Mouse (Mus musculus) forebrain, postnatal 0 days (tissue): ENCODE data around the gene Appl2. TPM values are rescaled to one million over a fixed set of nuclear protein-coding genes. Genes with fewer than 3 reads are reported as not detected.

ENCODE experiments used
- ATAC-seq: fragments of 200-750 bp; cut with Nextera tagmentation; 2 replicates; pipeline ENCODE4 v1.8.0; 2017; ENCODE audit warnings: mild to moderate bottlenecking, moderate library complexity
- DNase-seq: peaks from one replicate; pipeline ENCODE4 v3.0.0-alpha.2; 2015
- H3K27ac ChIP-seq: fragments of 300-500 bp; sonication (generic); 2 replicates; pipeline ENCODE4 v1.5.1; 2014; ENCODE audit warnings: low read depth, mild to moderate bottlenecking, antibody characterized with exemption, low read length, moderate library complexity, mixed read lengths
- H3K27me3 ChIP-seq: fragments of 300-500 bp; sonication (generic); 2 replicates; pipeline ENCODE4 v1.6.1; 2014; ENCODE audit warnings: mild to moderate bottlenecking, low read length, mixed read lengths; ENCODE audit not compliant: insufficient read depth
- H3K36me3 ChIP-seq: fragments of 300-500 bp; sonication (generic); 2 replicates; pipeline ENCODE4 v1.6.1; 2014; ENCODE audit warnings: mild to moderate bottlenecking, moderate library complexity; ENCODE audit not compliant: insufficient read depth
- H3K4me1 ChIP-seq: fragments of 300-500 bp; sonication (generic); 2 replicates; pipeline ENCODE4 v1.6.1; 2014; ENCODE audit warnings: antibody characterized with exemption; ENCODE audit not compliant: insufficient read depth
- H3K4me2 ChIP-seq: fragments of 300-500 bp; sonication (generic); 2 replicates; pipeline ENCODE4 v1.6.1; 2014; ENCODE audit warnings: low read depth, mild to moderate bottlenecking, moderate library complexity
- H3K4me3 ChIP-seq: fragments of 300-500 bp; sonication (generic); 2 replicates; pipeline ENCODE4 v1.5.1; 2014; ENCODE audit warnings: low read depth, low read length, mixed read lengths
- H3K9ac ChIP-seq: fragments of 300-500 bp; sonication (generic); 2 replicates; pipeline ENCODE4 v1.6.1; 2014; ENCODE audit warnings: mild to moderate bottlenecking
- H3K9me3 ChIP-seq: fragments of 300-500 bp; sonication (generic); 2 replicates; pipeline ENCODE4 v1.6.1; 2016; ENCODE audit warnings: low read length
- CTCF ChIP-seq: sonication (generic); IDR thresholded peaks from 2 replicates; pipeline ENCODE4 v1.5.1; 2016; ENCODE audit warnings: antibody characterized with exemption, control low read depth, low read depth
- WGBS: fragments of 180-500 bp; shearing (Covaris S2); extraction: QIAGEN DNeasy Blood & Tissue Kit; methylation state at CpG from one replicate; pipeline ENCODE4 v1.1.7; 2014; 5-methylcytosine and 5-hydroxymethylcytosine counted together
- polyA plus RNA-seq: library from polyadenylated mRNA; unstranded; fragments of >200 nt; fragmentation: Nextera tagmentation; extraction: Ambion mirVana; gene quantifications from 2 replicates; pipeline ENCODE4 v1.2.1, GENCODE M21; 2015
- total RNA-seq: library from RNA; depleted of rRNA; stranded (reverse); fragments of >200 nt; gene quantifications from 2 replicates; pipeline ENCODE4 v1.2.3, GENCODE M21; 2014; rRNA removed

Gene Appl2
- total and polyA plus RNA-seq, 2 experiments from 2014 or later, result 26.1 to 38.5 TPM

DNA sequence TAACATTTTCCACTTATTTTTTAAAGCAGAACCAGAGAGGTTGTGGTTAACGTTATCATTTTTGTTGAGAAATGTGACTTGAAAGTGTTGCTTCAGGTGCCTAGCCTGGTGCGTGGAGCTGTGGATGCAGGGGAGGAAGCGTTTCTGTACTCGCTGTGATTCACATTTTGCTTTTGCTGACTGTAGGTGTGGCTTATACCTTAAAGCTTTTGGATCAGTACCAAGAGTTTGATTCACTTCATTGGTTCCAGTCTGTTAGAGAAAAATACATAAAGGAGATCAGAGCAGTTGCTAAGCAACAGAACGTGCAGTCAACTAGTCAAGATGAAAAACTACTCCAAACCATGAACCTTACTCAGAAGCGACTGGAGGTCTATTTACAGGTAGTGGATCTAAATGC lies 57.7 kb downstream of the Appl2 start:
- WGBS, result 67% methylated on average over 6 of the region's 6 CpGs
- Histone ChIP-seq H3K9ac (no peak overlapping the region), H3K4me3 (no peak overlapping the region), H3K36me3 (peaks cover 69% of the 10 kb centered on the region), H3K27ac (no peak overlapping the region), H3K4me2 (no peak overlapping the region), H3K4me1 (no peaks in the 10 kb centered on the region), H3K27me3 (no peaks in the 10 kb centered on the region), H3K9me3 (no peaks in the 10 kb centered on the region)
- peak; percentile 45; the same call in 1 of the 2 replicates for ATAC-seq
- no peak for TF ChIP-seq CTCF
- no peak for DNase-seq

DNA sequence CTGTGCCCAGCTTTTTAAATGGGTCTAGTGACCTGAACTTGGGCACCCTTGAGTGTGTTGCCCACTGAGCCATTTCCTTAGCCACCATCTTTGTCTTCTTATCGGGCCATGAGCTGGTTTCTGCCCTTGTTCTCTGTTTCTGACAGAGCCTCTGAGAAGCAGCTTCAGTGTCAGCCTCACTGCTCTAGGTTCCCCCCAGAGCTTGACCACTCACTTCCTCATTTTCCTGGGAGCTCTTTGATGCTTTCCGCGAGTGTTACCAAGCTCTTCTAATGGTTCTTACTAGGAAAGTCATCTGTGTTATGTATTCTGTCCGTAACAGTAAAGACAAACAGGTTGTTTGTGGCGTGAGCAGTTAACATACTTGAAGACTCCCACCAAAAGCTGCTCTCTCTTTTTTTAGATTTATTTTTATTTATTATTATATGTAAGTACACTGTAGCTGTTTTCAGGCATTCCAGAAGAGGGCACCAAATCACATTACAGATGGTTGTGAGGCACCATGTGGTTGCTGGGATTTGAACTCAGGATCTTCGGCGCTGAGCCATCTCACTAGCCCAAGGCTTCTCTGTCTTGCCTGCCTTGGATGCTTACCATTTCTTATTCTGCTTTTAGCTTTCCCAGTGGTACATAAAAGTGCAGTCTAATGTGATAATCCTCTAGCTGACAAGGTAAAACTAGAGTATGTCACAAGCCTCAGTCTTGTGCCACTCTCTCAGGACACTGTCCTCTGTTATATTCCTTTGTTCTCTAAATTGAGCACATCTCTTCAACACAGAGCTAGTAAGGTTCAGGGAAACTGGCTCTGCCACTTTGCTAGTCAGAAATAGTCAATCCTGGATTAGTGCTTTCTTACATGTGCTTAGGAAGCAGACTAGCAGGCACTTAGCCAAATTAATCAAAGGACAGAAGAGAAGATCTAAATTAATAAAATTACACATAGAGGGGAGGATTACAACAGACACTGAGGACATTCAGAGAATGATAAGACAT lies 82.8 kb downstream of the Appl2 start:
- DNase-seq, result no peak
- no peak overlapping the region for H3K4me3 ChIP-seq
- H3K9me3 ChIP-seq, result no peaks in the 10 kb centered on the region
- no peak overlapping the region for H3K9ac ChIP-seq
- no peak overlapping the region for H3K27ac ChIP-seq
- no peaks in the 10 kb centered on the region for H3K4me1 ChIP-seq
- no peaks in the 10 kb centered on the region for H3K27me3 ChIP-seq
- H3K36me3 ChIP-seq, result peaks cover 68% of the 10 kb centered on the region
- no peak for ATAC-seq
- H3K4me2 ChIP-seq, result no peak overlapping the region
- 96% methylated on average over 7 of the region's 7 CpGs for WGBS
- TF ChIP-seq CTCF, result 0 out of 2 replicates have a peak, but pooled peaks have one; percentile 20

DNA sequence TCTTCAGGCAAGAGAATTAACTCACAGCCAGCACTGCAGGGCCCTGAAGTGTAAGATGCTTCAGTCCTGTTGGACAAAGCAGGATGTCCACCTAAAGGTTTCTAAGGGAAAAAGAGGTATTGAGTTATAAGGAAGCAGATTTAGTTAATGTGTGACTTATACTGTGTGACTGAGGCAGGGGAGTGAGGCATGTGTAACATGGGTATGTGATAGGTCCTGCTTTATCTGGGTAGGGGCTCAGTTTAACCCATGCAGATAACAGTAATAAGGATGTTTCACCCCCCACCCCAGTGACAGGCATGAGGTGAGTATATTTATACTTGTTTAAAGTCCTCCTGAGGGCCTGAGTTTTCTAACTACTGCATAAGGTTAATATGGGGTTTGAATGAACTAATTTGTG lies 85.5 kb downstream of the Appl2 start:
- no peak overlapping the region for H3K4me2 ChIP-seq
- H3K4me1 ChIP-seq, result no peaks in the 10 kb centered on the region
- ATAC-seq, result no peak
- peaks cover 78% of the 10 kb centered on the region for H3K36me3 ChIP-seq
- TF ChIP-seq CTCF, result no peak
- no peaks in the 10 kb centered on the region for H3K27me3 ChIP-seq
- no peak overlapping the region for H3K27ac ChIP-seq
- H3K4me3 ChIP-seq, result no peak overlapping the region
- no peak overlapping the region for H3K9ac ChIP-seq
- H3K9me3 ChIP-seq, result no peaks in the 10 kb centered on the region
- no peak for DNase-seq

Other genes with a start within 250 kb of the Appl2 start
- 25.1 and 29.5 TPM in 2 replicates for gene Aldh1l2, start 114.6 kb downstream of the Appl2 start, total RNA-seq
- 6.4 and 9.2 TPM in 2 replicates for gene Aldh1l2, start 114.6 kb downstream of the Appl2 start, polyA plus RNA-seq
- 25.2 and 30.1 TPM in 2 replicates for gene Washc4, start 105.0 kb downstream of the Appl2 start, total RNA-seq
- 13.4 and 21.8 TPM in 2 replicates for gene Washc4, start 105.0 kb downstream of the Appl2 start, polyA plus RNA-seq
- gene 1500009L16Rik, start 74.1 kb upstream of the Appl2 start, total RNA-seq, result 44.4 and 47.1 TPM in 2 replicates
- gene 1500009L16Rik, start 74.1 kb upstream of the Appl2 start, polyA plus RNA-seq, result 96.9 and 98.6 TPM in 2 replicates